Mouse (Mus musculus): ENCODE measurements around the gene Adgrb2. TPM values are rescaled to one million over a fixed set of nuclear protein-coding genes. Genes with fewer than 3 reads are reported as not detected.

Adgrb2 gene
- total RNA-seq, 1 experiment: 19.5 TPM

DNA sequence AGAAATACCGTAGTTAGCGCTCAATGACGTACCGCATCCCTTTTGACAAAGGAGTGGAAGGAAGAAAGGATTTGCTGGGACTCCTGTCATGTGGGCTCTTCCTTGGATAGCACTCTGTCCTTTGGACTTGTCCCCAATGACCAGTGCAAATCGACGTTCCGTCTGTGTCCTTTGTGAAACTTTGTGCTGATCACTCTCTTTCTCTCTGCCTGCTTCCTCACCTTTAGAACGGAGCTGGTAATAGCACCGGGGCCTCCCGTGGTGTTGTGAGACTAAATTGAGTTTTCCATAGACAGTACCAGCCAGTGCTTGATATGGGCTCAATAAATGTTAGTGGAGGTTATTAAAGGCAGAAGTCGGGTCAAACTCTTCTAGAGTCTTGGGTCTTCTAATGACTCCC, 56.4 kb downstream of the Adgrb2 start:
- Histone ChIP-seq H3K4me1 (ENCODE audit: control insufficient read depth in 2 of 2, insufficient read depth in 2 of 2, low read length in 2 of 2, poor library complexity in 1 of 2) (peaks cover 0 to 12% of the 10 kb centered on the region in 2 experiments; a peak in 2 of 4 replicates), H3K27ac (ENCODE audit: insufficient read depth, low read depth, low read length, poor library complexity, severe bottlenecking) (no peak overlapping the region), H3K4me3 (ENCODE audit: insufficient read depth in 1 of 2, low read depth in 1 of 2, low read length in 2 of 2, poor library complexity in 1 of 2, severe bottlenecking in 1 of 2) (no peak overlapping the region), H3K36me3 (ENCODE audit: control insufficient read depth, insufficient read depth, low read length, poor library complexity, severe bottlenecking) (no peaks in the 10 kb centered on the region), H3K9ac (ENCODE audit: insufficient read depth, low read depth, low read length, poor library complexity, severe bottlenecking) (no peak overlapping the region), H3K9me3 (ENCODE audit: control insufficient read depth, insufficient read depth, low read depth, low read length) (no peaks in the 10 kb centered on the region)
- DNase-seq (ENCODE audit: low read depth, low spot score): no peak
- TF ChIP-seq MAFK (IDR thresholded peaks at IDR 0.05; ENCODE audit: insufficient read depth, low read depth, low read length) (no peak), CHD2 (IDR thresholded peaks at IDR 0.05; ENCODE audit: low read depth, low read length) (no peak), ZNF384 (IDR thresholded peaks at IDR 0.05; ENCODE audit: low read depth, low read length) (no peak), ZC3H11A (IDR thresholded peaks at IDR 0.05; ENCODE audit: borderline replicate concordance, low read depth, low read length) (no peak), HCFC1 (IDR thresholded peaks at IDR 0.05; ENCODE audit: borderline replicate concordance, insufficient read depth, low read length) (no peak)
- in situ Hi-C loops (cut with MboI; ENCODE audit: low sequenced_read_pairs in 2 of 2, unreplicated experiment in 2 of 2): no loop called here

DNA sequence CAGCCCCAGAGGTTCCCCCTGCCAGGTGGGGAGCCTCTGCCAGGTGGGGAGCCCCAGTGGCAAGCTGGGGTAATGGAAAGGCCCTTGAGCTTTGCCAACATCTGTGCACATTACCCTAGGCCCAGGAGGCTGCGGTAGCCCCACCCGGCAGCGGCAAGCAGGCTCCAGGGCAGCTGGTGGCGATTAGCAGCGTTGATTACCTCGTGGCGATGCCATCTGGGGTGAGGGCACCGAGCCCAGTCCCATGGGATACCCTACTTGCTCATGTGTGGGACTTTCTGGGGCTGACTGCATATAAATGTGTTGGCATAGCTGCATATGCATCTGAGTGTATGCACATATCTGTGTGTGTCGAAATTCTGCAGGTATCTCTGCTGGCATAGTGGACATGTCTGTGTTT, 59.5 kb downstream of the Adgrb2 start:
- in situ Hi-C loops (cut with MboI; ENCODE audit: low sequenced_read_pairs in 2 of 2, unreplicated experiment in 2 of 2): no loop called here
- H3K9me3 ChIP-seq (ENCODE audit: control insufficient read depth, insufficient read depth, low read depth, low read length): no peaks in the 10 kb centered on the region
- H3K4me3 ChIP-seq (ENCODE audit: insufficient read depth in 1 of 2, low read depth in 1 of 2, low read length in 2 of 2, poor library complexity in 1 of 2, severe bottlenecking in 1 of 2): no peak overlapping the region
- H3K27ac ChIP-seq (ENCODE audit: insufficient read depth, low read depth, low read length, poor library complexity, severe bottlenecking): no peak overlapping the region
- peaks cover 0 to 10% of the 10 kb centered on the region in 2 experiments; a peak in 1 of 4 replicates for H3K4me1 ChIP-seq (ENCODE audit: control insufficient read depth in 2 of 2, insufficient read depth in 2 of 2, low read length in 2 of 2, poor library complexity in 1 of 2)
- no peak overlapping the region for H3K9ac ChIP-seq (ENCODE audit: insufficient read depth, low read depth, low read length, poor library complexity, severe bottlenecking)
- no peak for DNase-seq (ENCODE audit: low read depth, low spot score)
- no peaks in the 10 kb centered on the region for H3K36me3 ChIP-seq (ENCODE audit: control insufficient read depth, insufficient read depth, low read length, poor library complexity, severe bottlenecking)
- TF ChIP-seq MAFK (IDR thresholded peaks at IDR 0.05; ENCODE audit: insufficient read depth, low read depth, low read length) (no peak), HCFC1 (IDR thresholded peaks at IDR 0.05; ENCODE audit: borderline replicate concordance, insufficient read depth, low read length) (no peak), ZC3H11A (IDR thresholded peaks at IDR 0.05; ENCODE audit: borderline replicate concordance, low read depth, low read length) (no peak), CHD2 (IDR thresholded peaks at IDR 0.05; ENCODE audit: low read depth, low read length) (no peak), ZNF384 (IDR thresholded peaks at IDR 0.05; ENCODE audit: low read depth, low read length) (no peak)

DNA sequence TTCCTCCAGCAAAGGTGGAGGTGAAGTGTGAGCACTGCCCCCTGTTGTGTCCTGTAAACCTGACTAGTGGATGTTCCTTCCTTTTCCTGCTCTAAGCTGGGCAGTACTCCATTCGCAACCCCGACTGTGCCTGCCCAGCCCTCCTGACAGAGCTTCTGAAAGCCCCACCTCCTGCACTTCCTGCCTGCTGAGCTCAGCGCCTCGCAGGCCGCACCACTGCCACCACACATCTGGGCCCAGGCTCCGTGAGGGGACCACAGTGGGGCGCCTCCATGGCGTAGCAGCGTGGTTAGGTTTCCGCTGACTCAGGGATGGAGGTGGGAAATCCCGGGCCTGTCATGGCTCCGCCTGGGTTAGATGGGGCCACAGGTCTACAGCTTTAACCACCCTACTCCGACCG, 60.9 kb downstream of the Adgrb2 start:
- H3K4me3 ChIP-seq (ENCODE audit: insufficient read depth in 1 of 2, low read depth in 1 of 2, low read length in 2 of 2, poor library complexity in 1 of 2, severe bottlenecking in 1 of 2): peak overlapping the region in 1 of 2 experiments; percentile 23; a peak in 2 of 4 replicates
- no peak overlapping the region for H3K27ac ChIP-seq (ENCODE audit: insufficient read depth, low read depth, low read length, poor library complexity, severe bottlenecking)
- H3K9ac ChIP-seq (ENCODE audit: insufficient read depth, low read depth, low read length, poor library complexity, severe bottlenecking): no peak overlapping the region

DNA sequence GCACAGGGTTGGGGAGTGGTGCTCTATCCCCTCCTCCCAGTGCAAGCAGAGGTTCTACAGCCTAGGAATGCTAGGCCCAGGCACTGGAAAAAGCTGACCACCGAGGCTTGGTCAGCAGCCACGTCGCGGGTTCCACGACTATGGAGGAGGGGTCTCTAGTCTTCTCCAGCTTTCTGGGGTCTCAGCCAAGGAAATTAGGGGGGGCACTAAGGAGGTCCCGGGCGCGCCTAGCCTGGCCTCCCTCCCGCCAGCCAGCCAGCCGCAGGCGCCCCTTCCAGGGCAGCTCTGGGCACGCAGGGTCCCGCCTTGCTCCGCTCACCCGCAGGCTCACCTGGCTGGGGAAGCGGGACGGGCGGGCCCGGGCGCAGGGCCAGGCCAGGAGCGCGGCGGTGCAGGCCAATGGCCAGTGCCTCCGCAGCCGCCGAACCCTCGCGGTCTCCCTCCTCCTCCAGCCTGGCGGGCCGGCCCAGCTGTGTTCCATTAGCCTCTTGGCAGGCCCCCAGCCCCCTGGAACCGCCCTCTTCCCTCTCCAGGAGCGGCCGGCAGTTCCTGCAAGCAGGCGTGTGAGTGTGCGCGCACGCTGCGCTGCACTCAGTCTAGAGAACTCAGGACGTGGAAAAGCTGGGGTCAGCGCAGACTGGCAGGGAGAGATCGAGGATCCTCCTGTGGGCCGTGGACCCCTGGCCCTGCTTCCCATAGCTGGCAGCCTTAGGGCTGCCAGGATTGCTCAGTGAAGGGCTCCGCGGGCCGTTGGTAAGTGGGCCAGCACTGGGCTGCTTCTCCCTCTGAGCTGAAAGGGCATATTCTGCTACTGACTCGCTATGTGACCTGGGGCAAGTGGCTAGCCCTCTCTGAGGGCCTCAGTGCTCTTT, 62.9 kb downstream of the Adgrb2 start, which contains the start of gene Col16a1:
TSS of gene Col16a1 (plus strand) at position 510 of the 872 bp plus-strand sequence.
- no peaks in the 10 kb centered on the region for H3K9me3 ChIP-seq (ENCODE audit: control insufficient read depth, insufficient read depth, low read depth, low read length)

More for the DNA sequence above, 60.9 kb downstream of the Adgrb2 start:
- in situ Hi-C loops (cut with MboI; ENCODE audit: low sequenced_read_pairs in 2 of 2, unreplicated experiment in 2 of 2): no loop called here
- Histone ChIP-seq H3K4me1 (ENCODE audit: control insufficient read depth in 2 of 2, insufficient read depth in 2 of 2, low read length in 2 of 2, poor library complexity in 1 of 2) (peaks cover 0 to 10% of the 10 kb centered on the region in 2 experiments; a peak in 1 of 4 replicates), H3K36me3 (ENCODE audit: control insufficient read depth, insufficient read depth, low read length, poor library complexity, severe bottlenecking) (no peaks in the 10 kb centered on the region), H3K9me3 (ENCODE audit: control insufficient read depth, insufficient read depth, low read depth, low read length) (no peaks in the 10 kb centered on the region)
- TF ChIP-seq MAFK (IDR thresholded peaks at IDR 0.05; ENCODE audit: insufficient read depth, low read depth, low read length) (0 out of 2 replicates have a peak, but pooled peaks have one; percentile 36), ZNF384 (IDR thresholded peaks at IDR 0.05; ENCODE audit: low read depth, low read length) (no peak)
- DNase-seq (ENCODE audit: low read depth, low spot score): no peak

More for the DNA sequence above, 62.9 kb downstream of the Adgrb2 start, which contains the start of gene Col16a1:
- TF ChIP-seq CHD2 (IDR thresholded peaks at IDR 0.05; ENCODE audit: low read depth, low read length) (no peak), HCFC1 (IDR thresholded peaks at IDR 0.05; ENCODE audit: borderline replicate concordance, insufficient read depth, low read length) (no peak), MAFK (IDR thresholded peaks at IDR 0.05; ENCODE audit: insufficient read depth, low read depth, low read length) (no peak), ZNF384 (IDR thresholded peaks at IDR 0.05; ENCODE audit: low read depth, low read length) (no peak), ZC3H11A (IDR thresholded peaks at IDR 0.05; ENCODE audit: borderline replicate concordance, low read depth, low read length) (no peak)
- DNase-seq (ENCODE audit: low read depth, low spot score): no peak
- H3K9ac ChIP-seq (ENCODE audit: insufficient read depth, low read depth, low read length, poor library complexity, severe bottlenecking): peak within 1 kb of the TSS; percentile 6
- peak within 1 kb of the TSS; percentile 66 to 69 for H3K4me3 ChIP-seq (ENCODE audit: insufficient read depth in 1 of 2, low read depth in 1 of 2, low read length in 2 of 2, poor library complexity in 1 of 2, severe bottlenecking in 1 of 2)
- H3K27ac ChIP-seq (ENCODE audit: insufficient read depth, low read depth, low read length, poor library complexity, severe bottlenecking): no peak within 1 kb of the TSS
- no peaks in the 10 kb centered on the region for H3K36me3 ChIP-seq (ENCODE audit: control insufficient read depth, insufficient read depth, low read length, poor library complexity, severe bottlenecking)
- peaks cover 0 to 10% of the 10 kb centered on the region in 2 experiments; a peak in 1 of 4 replicates for H3K4me1 ChIP-seq (ENCODE audit: control insufficient read depth in 2 of 2, insufficient read depth in 2 of 2, low read length in 2 of 2, poor library complexity in 1 of 2)
- in situ Hi-C loops (cut with MboI; ENCODE audit: low sequenced_read_pairs in 2 of 2, unreplicated experiment in 2 of 2): no loop called here
